Mouse (Mus musculus): ENCODE results near the gene Ntn5.
"Not testable (repeated sequence)": the region's sequence is repeated elsewhere in the genome, so short reads cannot be mapped to it uniquely, and the experiment has no call there.

The Ntn5 gene

GRCm38 (mm10) chr7:45654424-45655047 lies 29.3 kb upstream of the Ntn5 start:
- no peak for DNase-seq (ENCODE audit: extremely low read depth, low read depth)

DNA sequence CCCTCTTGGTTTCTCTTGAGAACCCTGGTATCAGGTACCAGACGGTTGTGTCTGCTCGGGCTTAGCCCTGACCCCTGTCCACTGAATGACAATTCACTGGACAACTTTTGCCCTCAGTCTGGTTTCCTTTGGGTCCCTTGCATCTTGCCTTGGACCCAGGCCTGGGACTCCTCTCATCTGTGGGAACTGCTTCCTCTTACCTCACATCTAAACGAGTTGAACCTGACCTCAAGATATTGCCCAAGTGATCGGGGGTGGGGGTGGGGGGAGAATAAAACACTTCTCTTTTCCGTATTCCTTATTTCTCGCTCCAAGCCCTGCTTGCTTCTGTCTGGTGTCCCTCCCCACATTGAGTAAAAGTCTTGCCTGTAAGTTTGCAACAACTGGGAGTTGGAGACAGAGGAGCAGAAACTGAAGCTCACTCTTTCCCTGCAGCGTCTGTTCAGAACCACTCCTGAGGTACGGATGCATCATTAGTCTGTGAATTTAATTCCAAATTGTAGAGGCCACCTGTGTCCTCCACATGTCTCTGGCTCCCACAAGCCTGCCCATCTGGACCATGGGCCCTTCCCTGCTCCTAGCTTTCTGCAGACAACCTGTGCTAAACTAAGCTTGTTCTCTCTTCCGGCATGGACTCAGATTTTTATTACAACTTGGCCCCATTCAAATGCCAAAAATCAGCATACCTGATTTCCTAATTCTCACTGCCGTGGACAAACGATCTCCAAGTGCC lies 22.9 kb upstream of the Ntn5 start:
- DNase-seq (ENCODE audit: extremely low read depth, low read depth): no peak

GRCm38 (mm10) chr7:45661702-45662101 lies 22.1 kb upstream of the Ntn5 start:
- not testable (repeated sequence) for DNase-seq (ENCODE audit: extremely low read depth, low read depth)

GRCm38 (mm10) chr7:45665303-45666138 lies 18.3 kb upstream of the Ntn5 start:
- DNase-seq (ENCODE audit: extremely low read depth, low read depth): no peak

GRCm38 (mm10) chr7:45666161-45666560 lies 17.7 kb upstream of the Ntn5 start, which contains the start of gene Fut2:
Gene Fut2, minus strand, starts transcription at chr7:45666394.
- no peak for DNase-seq (ENCODE audit: extremely low read depth, low read depth)

DNA sequence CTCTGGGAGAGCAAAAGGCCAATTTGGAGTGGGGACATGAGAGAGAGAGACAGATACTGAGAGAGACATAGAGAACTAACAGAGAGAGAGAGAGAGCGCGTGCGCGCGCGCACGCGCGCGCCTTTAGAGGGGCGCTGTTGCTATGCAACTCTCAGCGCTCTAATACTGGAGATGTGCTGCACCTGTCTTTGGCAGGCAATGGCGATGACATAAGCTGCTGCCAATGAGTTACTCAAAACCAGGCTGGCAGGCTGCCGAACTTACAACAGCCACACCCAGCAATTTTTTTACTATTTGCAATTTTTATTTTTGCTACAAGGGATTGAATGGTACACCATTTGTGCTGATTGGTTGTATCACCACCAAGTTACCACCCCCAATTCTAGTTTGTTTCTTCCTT lies 16.1 kb upstream of the Ntn5 start:
- DNase-seq (ENCODE audit: extremely low read depth, low read depth): no peak

DNA sequence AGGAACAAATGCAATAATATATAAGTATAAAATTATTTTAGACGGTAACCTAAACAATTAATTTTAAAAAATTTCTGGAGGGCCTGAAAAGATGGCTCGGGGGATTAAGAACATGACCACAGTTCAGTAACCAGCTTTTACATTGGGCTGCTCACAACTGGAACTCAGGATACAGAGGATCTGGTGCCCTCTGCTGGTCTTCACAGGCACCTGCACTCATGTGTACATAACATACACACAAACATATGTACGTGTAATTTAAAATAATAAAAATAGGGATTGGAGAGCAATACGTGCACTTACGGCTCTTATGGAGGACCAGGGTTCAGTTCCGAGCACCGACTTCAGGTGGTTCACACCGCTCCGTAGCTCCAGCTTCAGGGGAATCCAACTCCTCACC lies 14.9 kb upstream of the Ntn5 start:
- DNase-seq (ENCODE audit: extremely low read depth, low read depth): peak; percentile 24

GRCm38 (mm10) chr7:45677627-45678295 lies 6.1 kb upstream of the Ntn5 start:
- no peak for DNase-seq (ENCODE audit: extremely low read depth, low read depth)

DNA sequence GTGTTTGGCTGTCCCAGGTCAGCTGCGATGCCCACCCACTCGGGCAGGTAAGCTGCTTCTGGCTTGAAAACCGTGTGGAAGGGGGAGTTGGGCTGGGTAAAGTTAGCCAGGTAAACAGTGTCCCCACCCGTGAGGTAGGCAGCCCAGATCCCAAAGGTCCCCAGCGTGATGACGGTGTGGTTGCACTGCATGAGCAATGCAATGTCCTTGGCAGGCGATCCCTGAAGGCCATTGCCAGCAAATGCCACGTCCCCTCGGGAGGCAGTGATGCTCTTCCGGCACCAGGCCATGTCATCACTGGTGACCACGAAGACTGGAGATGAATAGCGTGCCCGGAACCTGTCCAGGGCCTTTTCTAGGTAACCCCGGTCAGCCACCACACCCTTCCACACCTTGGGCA lies 5.3 kb upstream of the Ntn5 start:
- no peak for DNase-seq (ENCODE audit: extremely low read depth, low read depth)

GRCm38 (mm10) chr7:45679966-45680621 lies 3.7 kb upstream of the Ntn5 start:
- no peak for DNase-seq (ENCODE audit: extremely low read depth, low read depth)

- peak; percentile 73 for DNase-seq (ENCODE audit: extremely low read depth, low read depth)
These were observed 2.6 kb upstream of the Ntn5 start for GRCm38 (mm10) chr7:45681046-45681736.

DNA sequence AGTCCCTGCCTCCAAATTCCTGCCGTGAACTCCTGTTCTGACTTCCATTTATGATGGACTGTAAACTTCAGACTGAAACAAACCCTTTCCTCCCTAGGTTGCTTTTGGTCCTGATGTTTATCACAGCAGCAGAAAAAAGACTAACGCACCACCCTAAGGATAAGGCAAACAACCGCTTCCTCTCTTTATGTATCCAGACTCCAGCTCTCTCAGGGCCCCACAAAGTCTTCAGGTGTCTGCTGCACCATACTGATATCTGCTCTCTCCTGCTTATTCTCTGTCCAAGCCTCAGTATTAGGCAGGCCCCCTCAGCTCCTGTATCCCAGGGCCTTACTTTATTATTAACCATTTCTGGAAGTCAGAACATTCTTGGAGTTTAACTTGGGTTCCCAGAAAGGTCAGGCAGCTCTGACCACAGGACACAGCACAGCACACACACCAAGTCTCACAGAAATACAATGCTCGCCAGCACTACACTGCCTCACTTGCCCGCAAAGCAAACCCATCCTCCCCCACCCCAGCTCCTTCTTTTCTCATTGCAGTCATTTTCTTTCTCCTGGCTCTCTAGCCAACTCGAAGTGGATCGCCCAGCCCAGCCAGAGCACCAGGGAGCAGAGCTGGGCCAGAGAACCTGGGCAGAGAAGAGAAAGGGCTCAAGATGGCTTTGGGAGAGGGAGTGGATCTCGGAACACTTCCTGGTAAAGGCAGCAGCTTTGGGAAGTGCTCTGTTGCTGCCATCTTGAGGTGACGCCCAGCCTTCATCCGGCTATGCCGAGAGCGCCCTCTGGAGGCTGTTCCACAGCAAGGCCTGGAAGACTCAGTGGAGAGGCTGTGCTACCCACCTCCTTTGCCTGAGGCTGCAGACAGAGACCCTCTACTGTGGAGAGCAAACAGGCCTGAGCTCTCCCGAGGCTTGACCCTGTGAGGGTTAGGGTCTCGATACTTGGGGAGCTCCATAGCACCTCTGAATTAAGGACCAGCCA lies 1.4 kb upstream of the Ntn5 start:
- peak; percentile 66 for DNase-seq (ENCODE audit: extremely low read depth, low read depth)

DNA sequence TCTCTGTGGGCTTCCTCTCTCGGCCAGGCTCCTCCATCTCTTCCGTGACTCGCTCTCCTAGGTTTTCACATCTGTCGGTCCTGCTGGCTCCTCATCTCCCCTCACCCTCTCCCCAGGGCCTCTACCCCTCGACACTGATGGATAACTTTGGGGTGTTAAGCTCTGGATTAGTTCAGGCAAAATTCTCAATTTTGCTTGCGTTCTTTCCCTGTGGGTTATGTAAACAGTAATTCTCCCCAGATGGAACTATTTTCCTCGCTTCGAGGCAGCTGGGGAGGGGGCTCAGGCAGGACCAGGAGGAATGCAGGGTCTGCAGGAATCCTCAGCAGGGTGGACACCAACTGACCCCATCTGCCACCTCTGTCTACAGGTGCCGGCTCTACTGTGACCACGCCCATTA lies 2.0 kb downstream of the Ntn5 start:
- no peak for DNase-seq (ENCODE audit: extremely low read depth, low read depth)

- no peak for DNase-seq (ENCODE audit: extremely low read depth, low read depth)
These were observed 3.0 kb downstream of the Ntn5 start for GRCm38 (mm10) chr7:45686841-45687240.

DNA sequence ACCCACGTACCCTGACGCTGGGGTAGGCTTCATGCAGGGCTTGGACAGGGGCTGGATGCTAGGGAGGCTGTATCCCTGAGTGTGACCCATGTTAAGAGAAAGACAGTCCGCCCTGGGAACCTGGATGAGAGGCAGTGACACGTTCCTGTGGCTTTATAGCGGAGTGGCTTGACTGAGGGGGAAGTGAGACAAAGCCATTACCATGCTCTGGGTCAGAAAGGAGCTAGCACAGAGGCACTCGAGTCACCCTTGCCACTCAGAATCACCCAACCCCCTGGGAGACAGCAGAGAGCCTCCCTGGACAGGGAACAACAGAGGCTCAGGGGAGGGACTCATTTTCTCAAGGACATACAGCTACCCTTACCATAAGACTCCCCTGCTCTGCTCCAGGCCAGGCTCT lies 5.3 kb downstream of the Ntn5 start:
- DNase-seq (ENCODE audit: extremely low read depth, low read depth): no peak

GRCm38 (mm10) chr7:45689800-45690199 lies 6.0 kb downstream of the Ntn5 start:
- no peak for DNase-seq (ENCODE audit: extremely low read depth, low read depth)

GRCm38 (mm10) chr7:45692364-45692763 lies 8.5 kb downstream of the Ntn5 start:
- DNase-seq (ENCODE audit: extremely low read depth, low read depth): no peak

GRCm38 (mm10) chr7:45693921-45694591 lies 10.2 kb downstream of the Ntn5 start, which contains the start of gene Sec1:
Gene Sec1, minus strand, starts transcription at chr7:45694402.
- no peak for DNase-seq (ENCODE audit: extremely low read depth, low read depth)

DNA sequence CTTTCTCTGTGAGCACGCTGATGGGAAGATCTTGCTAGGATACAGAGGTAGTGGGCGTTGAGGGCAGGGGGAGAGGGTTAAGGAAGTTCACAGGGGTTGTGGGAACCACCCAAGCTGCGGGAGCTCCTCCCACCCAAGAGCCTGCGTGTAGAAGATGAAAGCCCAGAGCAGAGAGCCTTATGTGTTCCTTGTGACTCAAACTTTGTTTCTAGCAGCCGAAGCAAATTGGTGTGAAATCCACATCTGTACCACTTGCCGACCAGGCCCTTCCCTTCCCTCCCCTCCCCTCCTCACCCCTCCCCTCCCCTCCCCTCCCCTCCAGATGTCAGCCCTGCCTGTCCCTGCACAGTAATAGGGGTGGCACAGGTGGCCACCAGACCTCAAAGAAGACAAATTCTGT lies 11.3 kb downstream of the Ntn5 start:
- no peak for DNase-seq (ENCODE audit: extremely low read depth, low read depth)
